Mouse (Mus musculus) heart, postnatal 0 days (tissue): ENCODE measurements around the gene Prune1. TPM values are rescaled to one million over a fixed set of nuclear protein-coding genes. Genes with fewer than 3 reads are reported as not detected.

Experiments
- ATAC-seq: fragments of 200-750 bp; cut with Nextera tagmentation; 2 replicates; pipeline ENCODE4 v1.8.0; 2017; ENCODE audit warnings: low read depth, moderate number of reproducible peaks, moderate library complexity; ENCODE audit not compliant: insufficient read depth
- DNase-seq: peaks from one replicate; pipeline ENCODE4 v3.0.0-alpha.2; 2016; ENCODE audit warnings: low spot score
- H3K27ac ChIP-seq: fragments of 300-500 bp; sonication (generic); 2 replicates; pipeline ENCODE4 v1.5.1; 2014; ENCODE audit warnings: low read depth, mild to moderate bottlenecking
- H3K27me3 ChIP-seq: fragments of 300-500 bp; sonication (generic); 2 replicates; pipeline ENCODE4 v1.6.1; 2014; ENCODE audit warnings: low read length, mixed read lengths; ENCODE audit not compliant: control insufficient read depth, insufficient read depth
- H3K36me3 ChIP-seq: fragments of 300-500 bp; sonication (generic); replicated peaks from 2 replicates; pipeline ENCODE4 v1.6.1; 2014; ENCODE audit warnings: low read length, mixed read lengths; ENCODE audit not compliant: control insufficient read depth, insufficient read depth
- H3K4me1 ChIP-seq: fragments of 300-500 bp; sonication (generic); 2 replicates; pipeline ENCODE4 v1.6.1; 2014; ENCODE audit warnings: antibody characterized with exemption; ENCODE audit not compliant: control insufficient read depth, insufficient read depth
- H3K4me2 ChIP-seq: fragments of 300-500 bp; sonication (generic); 2 replicates; pipeline ENCODE4 v1.6.1; 2014; ENCODE audit warnings: low read depth, mild to moderate bottlenecking, low read length, moderate library complexity
- H3K4me3 ChIP-seq: fragments of 300-500 bp; sonication (generic); 2 replicates; pipeline ENCODE4 v1.5.1; 2014; ENCODE audit warnings: low read depth, low read length
- H3K9ac ChIP-seq: fragments of 300-500 bp; sonication (generic); replicated peaks from 2 replicates; pipeline ENCODE4 v1.6.1; 2014; ENCODE audit warnings: low read depth, low read length, mixed read lengths
- H3K9me3 ChIP-seq: fragments of 300-500 bp; sonication (generic); replicated peaks from 2 replicates; pipeline ENCODE4 v1.6.1; 2016; ENCODE audit warnings: low read length; ENCODE audit not compliant: control insufficient read depth
- CTCF ChIP-seq: IDR thresholded peaks from 2 replicates; pipeline ENCODE4 v1.5.1; 2016; ENCODE audit warnings: antibody characterized with exemption, control low read depth, low read depth
- EP300 ChIP-seq: IDR thresholded peaks from 2 replicates; pipeline ENCODE4 v1.6.1; 2016; ENCODE audit warnings: antibody characterized with exemption, low read depth
- WGBS: fragments of 180-500 bp; shearing (Covaris S2); extraction: QIAGEN DNeasy Blood & Tissue Kit; methylation state at CpG from one replicate; pipeline ENCODE4 v1.1.7; 2014; 5-methylcytosine and 5-hydroxymethylcytosine counted together
- polyA plus RNA-seq: library from polyadenylated mRNA; unstranded; fragments of >200 nt; fragmentation: Nextera tagmentation; extraction: Ambion mirVana; gene quantifications from 2 replicates; pipeline ENCODE4 v1.2.1, GENCODE M21; 2015
- total RNA-seq: library from RNA; depleted of rRNA; stranded (reverse); fragments of >200 nt; gene quantifications from 2 replicates; pipeline ENCODE4 v1.2.3, GENCODE M21; 2014; ENCODE audit warnings: low replicate concordance

Gene Prune1
- total and polyA plus RNA-seq, 2 experiments from 2014 or later: 23.0 to 28.6 TPM

DNA sequence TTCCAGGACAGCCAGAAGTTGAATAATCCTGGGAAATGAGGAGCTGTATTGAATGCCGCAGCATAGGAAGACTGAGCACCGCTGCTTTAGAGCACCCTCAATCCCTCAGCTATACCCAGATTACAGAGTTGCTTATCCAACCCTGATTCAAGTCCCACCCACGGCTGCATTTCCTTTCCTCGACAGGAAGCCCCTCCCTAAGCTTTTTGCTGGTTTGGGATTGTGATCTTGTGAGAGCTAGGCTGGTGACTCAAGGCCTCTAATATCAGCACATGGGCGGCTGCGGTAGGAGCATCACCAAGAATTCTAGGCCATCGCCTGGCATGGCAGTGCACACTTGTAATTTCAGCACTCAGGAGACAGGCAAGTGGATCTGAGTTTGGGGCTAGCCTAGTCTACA, 4.6 kb upstream of the Prune1 start:
- H3K27ac ChIP-seq: no peak overlapping the region
- H3K4me1 ChIP-seq: peaks cover 9% of the 10 kb centered on the region
- H3K27me3 ChIP-seq: no peaks in the 10 kb centered on the region
- no peak overlapping the region for H3K4me3 ChIP-seq
- DNase-seq: no peak
- H3K36me3 ChIP-seq: peaks cover 25% of the 10 kb centered on the region
- TF ChIP-seq EP300 (no peak), CTCF (no peak)
- no peak for ATAC-seq
- no peaks in the 10 kb centered on the region for H3K9me3 ChIP-seq
- 67% methylated on average over 7 of the region's 7 CpGs for WGBS
- no peak overlapping the region for H3K4me2 ChIP-seq
- H3K9ac ChIP-seq: no peak overlapping the region

GRCm38 (mm10) chr3:95286011-95286410, 4.1 kb upstream of the Prune1 start:
- Histone ChIP-seq H3K9me3 (no peaks in the 10 kb centered on the region), H3K36me3 (peaks cover 20% of the 10 kb centered on the region), H3K27ac (no peak overlapping the region), H3K27me3 (no peaks in the 10 kb centered on the region), H3K4me1 (peaks cover 9% of the 10 kb centered on the region), H3K4me3 (no peak overlapping the region), H3K9ac (no peak overlapping the region), H3K4me2 (no peak overlapping the region)
- DNase-seq (no peak), ATAC-seq (no peak)
- no peak for TF ChIP-seq EP300
- TF ChIP-seq CTCF: no peak
- WGBS: 67% methylated on average over 5 of the region's 5 CpGs

- ATAC-seq (no peak), DNase-seq (no peak)
- Histone ChIP-seq H3K4me2 (no peak overlapping the region), H3K4me3 (no peak overlapping the region), H3K27me3 (no peaks in the 10 kb centered on the region), H3K4me1 (peaks cover 9% of the 10 kb centered on the region), H3K9ac (no peak overlapping the region), H3K9me3 (no peaks in the 10 kb centered on the region), H3K36me3 (peaks cover 14% of the 10 kb centered on the region), H3K27ac (no peak overlapping the region)
- TF ChIP-seq CTCF: no peak
- no peak for TF ChIP-seq EP300
- 95% methylated on average over 5 of the region's 5 CpGs for whole genome bisulfite sequencing
Measured at GRCm38 (mm10) chr3:95285390-95285789, 3.5 kb upstream of the Prune1 start.

DNA sequence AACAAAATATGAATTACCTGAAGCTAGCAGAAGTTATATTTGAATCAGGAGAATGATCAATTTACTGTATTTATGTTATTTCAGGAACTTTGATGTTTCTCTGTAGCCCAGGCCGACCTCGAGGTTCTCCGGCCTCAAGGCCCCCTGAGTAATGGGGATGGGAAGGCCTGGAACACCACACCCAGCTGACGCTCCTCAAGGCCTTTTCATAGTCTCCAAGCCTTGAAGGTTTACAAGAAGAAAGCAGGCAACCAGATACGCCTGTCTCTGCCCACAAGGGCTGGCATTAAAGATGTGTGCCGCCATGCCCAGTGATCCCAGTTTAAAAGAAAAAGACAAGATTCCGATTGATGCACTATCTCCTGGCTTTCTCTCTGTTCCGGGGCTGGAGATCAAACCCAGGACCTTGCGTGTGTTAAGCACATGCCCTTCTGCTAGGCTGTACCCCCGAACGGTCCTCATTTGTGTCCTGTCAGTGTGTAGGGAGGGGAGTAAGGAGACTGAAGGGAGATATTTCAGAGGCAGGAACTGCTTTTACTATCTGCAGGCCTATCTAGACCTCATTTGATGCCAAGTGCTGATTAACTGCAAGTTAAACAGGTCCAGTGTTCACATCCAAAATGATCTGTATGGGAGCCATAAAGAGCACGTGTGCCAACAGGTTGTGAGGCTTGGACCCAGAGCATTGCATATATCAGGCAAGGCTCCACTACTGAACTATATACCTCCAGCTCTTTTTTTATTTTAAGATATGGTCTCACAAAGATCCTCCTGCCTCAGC, 2.8 kb upstream of the Prune1 start:
- Histone ChIP-seq H3K36me3 (peaks cover 14% of the 10 kb centered on the region), H3K27ac (no peak overlapping the region), H3K4me2 (peak overlapping the region; percentile 85), H3K4me1 (peaks cover 9% of the 10 kb centered on the region), H3K9me3 (no peaks in the 10 kb centered on the region), H3K4me3 (peak overlapping the region; percentile 65; the same call in 1 of the 2 replicates), H3K27me3 (no peaks in the 10 kb centered on the region), H3K9ac (peak overlapping the region; percentile 83; the same call in 1 of the 2 replicates)
- no peak for ATAC-seq
- WGBS: 89% methylated on average over 12 of the region's 12 CpGs
- TF ChIP-seq EP300 (no peak), CTCF (no peak)
- DNase-seq: no peak

GRCm38 (mm10) chr3:95284062-95284461, 2.2 kb upstream of the Prune1 start:
- Histone ChIP-seq H3K4me3 (peak overlapping the region; percentile 65), H3K27me3 (no peaks in the 10 kb centered on the region), H3K9ac (peak overlapping the region; percentile 83), H3K4me2 (peak overlapping the region; percentile 85), H3K9me3 (no peaks in the 10 kb centered on the region), H3K27ac (peak overlapping the region; percentile 96), H3K4me1 (peaks cover 9% of the 10 kb centered on the region), H3K36me3 (peaks cover 14% of the 10 kb centered on the region)
- no peak for TF ChIP-seq EP300
- no peak for TF ChIP-seq CTCF
- whole genome bisulfite sequencing: 36% methylated on average over 1 of the region's 1 CpGs
- DNase-seq (no peak), ATAC-seq (no peak)

DNA sequence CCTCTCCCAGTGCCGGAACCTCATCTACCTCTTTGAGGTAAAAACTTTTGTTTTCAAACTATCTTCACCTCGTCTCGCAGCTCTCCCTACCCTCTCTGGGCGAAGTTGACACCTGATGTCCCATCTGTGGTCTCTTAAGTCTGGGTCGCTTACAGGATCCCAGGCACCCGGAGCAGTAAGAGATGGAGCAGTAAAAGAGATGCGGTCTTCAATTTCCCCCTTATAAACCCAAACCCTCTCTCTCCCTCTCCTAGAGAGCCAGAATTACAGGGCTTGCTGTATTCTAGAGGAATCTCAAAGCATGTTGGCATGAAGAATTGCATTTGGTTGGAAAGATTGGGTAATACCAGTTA, 1.7 kb upstream of the Prune1 start:
- peaks cover 13% of the 10 kb centered on the region for H3K36me3 ChIP-seq
- TF ChIP-seq EP300 (no peak), CTCF (no peak)
- 2% methylated on average over 7 of the region's 7 CpGs for WGBS
- peaks cover 9% of the 10 kb centered on the region for H3K4me1 ChIP-seq
- ATAC-seq: no peak
- no peaks in the 10 kb centered on the region for H3K9me3 ChIP-seq
- peak overlapping the region; percentile 65 for H3K4me3 ChIP-seq
- no peaks in the 10 kb centered on the region for H3K27me3 ChIP-seq
- H3K9ac ChIP-seq: peak overlapping the region; percentile 83
- no peak for DNase-seq
- H3K4me2 ChIP-seq: peak overlapping the region; percentile 85
- peak overlapping the region; percentile 96 for H3K27ac ChIP-seq
